Mouse (Mus musculus) mature B cell (primary cell): ENCODE results near the gene Mindy1.

ENCODE experiments used
- in situ Hi-C: fragments of 300-500 bp; cut with MboI; formaldehyde crosslinking; loops from 2 replicates; pipeline ENCODE4 v1.14.3; 2019

Gene Mindy1

GRCm38 (mm10) chr3:95281216-95282126 lies at the start of gene Mindy1, which contains the start of gene Prune1:
Gene Mindy1 (plus strand): TSS chr3:95281345.
Gene Prune1 (minus strand): TSS chr3:95282076.
- in situ Hi-C loops = no loop called here

GRCm38 (mm10) chr3:95232771-95233170 lies 48.4 kb upstream of the Mindy1 start:
- in situ Hi-C loops = no loop called here

GRCm38 (mm10) chr3:95233303-95233980 lies 47.7 kb upstream of the Mindy1 start:
- in situ Hi-C loops = no loop called here

- in situ Hi-C loops = no loop called here
Observed at GRCm38 (mm10) chr3:95235386-95236301, 45.5 kb upstream of the Mindy1 start.

- in situ Hi-C loops = no loop called here
Observed at GRCm38 (mm10) chr3:95237541-95238099, 43.5 kb upstream of the Mindy1 start.

- in situ Hi-C loops = no loop called here
Observed at GRCm38 (mm10) chr3:95239022-95239421, 42.1 kb upstream of the Mindy1 start.

- in situ Hi-C loops = no loop called here
Observed at GRCm38 (mm10) chr3:95239971-95240370, 41.2 kb upstream of the Mindy1 start.

GRCm38 (mm10) chr3:95240900-95241299 lies 40.2 kb upstream of the Mindy1 start:
- in situ Hi-C loops = no loop called here

- in situ Hi-C loops = no loop called here
Observed at GRCm38 (mm10) chr3:95241498-95241897, 39.6 kb upstream of the Mindy1 start, which contains the start of gene Gm128. Gene Gm128 (minus strand): TSS chr3:95241598.

GRCm38 (mm10) chr3:95243086-95243485 lies 38.1 kb upstream of the Mindy1 start:
- in situ Hi-C loops = no loop called here

GRCm38 (mm10) chr3:95246465-95247231 lies 34.5 kb upstream of the Mindy1 start:
- in situ Hi-C loops = no loop called here

- in situ Hi-C loops = no loop called here
Observed at GRCm38 (mm10) chr3:95247660-95248336, 33.3 kb upstream of the Mindy1 start.

GRCm38 (mm10) chr3:95250361-95250760 lies 30.8 kb upstream of the Mindy1 start:
- in situ Hi-C loops = no loop called here

- in situ Hi-C loops = no loop called here
Observed at GRCm38 (mm10) chr3:95250783-95251424, 30.2 kb upstream of the Mindy1 start, which contains the start of gene Bnipl. Gene Bnipl (minus strand): TSS chr3:95251193.

GRCm38 (mm10) chr3:95256931-95257330 lies 24.2 kb upstream of the Mindy1 start:
- in situ Hi-C loops = no loop called here

GRCm38 (mm10) chr3:95261975-95262374 lies 19.2 kb upstream of the Mindy1 start:
- in situ Hi-C loops = loop anchor here (5.0 kb wide), 1 partner anchor 45 kb away; the partner anchor contains the start of gene Gabpb2

- in situ Hi-C loops = loop anchor here (5.0 kb wide), 1 partner anchor 46 kb away; the partner anchor contains the start of gene Gabpb2
Observed at GRCm38 (mm10) chr3:95263089-95263739, 17.9 kb upstream of the Mindy1 start.

GRCm38 (mm10) chr3:95264724-95265123 lies 16.4 kb upstream of the Mindy1 start:
- in situ Hi-C loops = loop anchor here (5.0 kb wide), 1 partner anchor 47 kb away; the partner anchor contains the start of gene Gabpb2

GRCm38 (mm10) chr3:95266052-95266451 lies 15.1 kb upstream of the Mindy1 start:
- in situ Hi-C loops = no loop called here
